Mouse (Mus musculus): ENCODE measurements around the gene Dhx9.

- peak; percentile 33; the same call in 1 of the 2 replicates for TF ChIP-seq CTCF (IDR thresholded peaks at IDR 0.05; ENCODE audit: low read depth)
- no peak for TF ChIP-seq EP300 (optimal IDR thresholded peaks at IDR 0.05)
Observed at GRCm38 (mm10) chr1:153433851-153434589, 53.4 kb downstream of the Dhx9 start.

Measured in stomach, postnatal 0 days (tissue).